Mouse (Mus musculus): ENCODE data around the gene Dusp1. TPM values are rescaled to one million over a fixed set of nuclear protein-coding genes. Genes with fewer than 3 reads are reported as not detected.
A peak's percentile ranks its signal among the peaks of the same experiment; 100 is the strongest.

The Dusp1 gene
- total and polyA plus RNA-seq, 3 experiments = 61.4 to 122 (median 71.3) TPM

DNA sequence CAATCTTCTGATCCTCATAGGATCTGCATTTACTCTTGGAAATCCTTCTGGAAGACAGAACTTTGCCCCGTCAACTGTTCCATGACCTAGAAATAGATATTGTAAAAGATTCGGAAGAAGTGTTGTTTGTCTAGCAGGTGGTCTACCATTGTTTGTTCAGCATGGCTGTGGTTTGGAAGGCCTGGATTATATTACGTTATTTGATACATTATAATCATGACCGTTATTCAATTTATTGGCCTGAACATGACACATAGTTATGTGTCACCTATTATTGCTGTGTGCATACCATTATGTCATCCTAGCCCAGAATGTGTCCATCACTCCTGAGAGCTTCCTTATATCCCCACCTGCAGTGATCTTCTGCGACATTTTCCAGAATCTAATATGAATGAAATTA lies 36.9 kb upstream of the Dusp1 start:
- Histone ChIP-seq H3K4me1 (ENCODE audit: control insufficient read depth, insufficient read depth, low read length) (peaks cover 46% of the 10 kb centered on the region), H3K27me3 (ENCODE audit: control insufficient read depth, insufficient read depth, low read length) (no peaks in the 10 kb centered on the region), H3K79me2 (replicated peaks; ENCODE audit: control insufficient read depth, insufficient read depth, low read length) (no peaks in the 10 kb centered on the region), H3K9ac (ENCODE audit: low read depth, low read length) (no peak overlapping the region), H3K36me3 (ENCODE audit: control insufficient read depth, insufficient read depth, low read length) (peaks cover 6% of the 10 kb centered on the region; the same call in 1 of the 2 replicates), H3K27ac (no peak overlapping the region), H3K4me3 (no peak overlapping the region)
- 93% methylated on average over 5 of the region's 5 CpGs for WGBS
- no peak for DNase-seq
- intact Hi-C loops (cut with DNase I) = no loop called here
- TF ChIP-seq CTCF (IDR thresholded peaks at IDR 0.05) (no peak), EP300 (IDR thresholded peaks at IDR 0.05; ENCODE audit: insufficient read depth, low read depth, low read length) (no peak), POLR2A (IDR thresholded peaks at IDR 0.05; ENCODE audit: insufficient read depth, low read depth, low read length) (no peak)

DNA sequence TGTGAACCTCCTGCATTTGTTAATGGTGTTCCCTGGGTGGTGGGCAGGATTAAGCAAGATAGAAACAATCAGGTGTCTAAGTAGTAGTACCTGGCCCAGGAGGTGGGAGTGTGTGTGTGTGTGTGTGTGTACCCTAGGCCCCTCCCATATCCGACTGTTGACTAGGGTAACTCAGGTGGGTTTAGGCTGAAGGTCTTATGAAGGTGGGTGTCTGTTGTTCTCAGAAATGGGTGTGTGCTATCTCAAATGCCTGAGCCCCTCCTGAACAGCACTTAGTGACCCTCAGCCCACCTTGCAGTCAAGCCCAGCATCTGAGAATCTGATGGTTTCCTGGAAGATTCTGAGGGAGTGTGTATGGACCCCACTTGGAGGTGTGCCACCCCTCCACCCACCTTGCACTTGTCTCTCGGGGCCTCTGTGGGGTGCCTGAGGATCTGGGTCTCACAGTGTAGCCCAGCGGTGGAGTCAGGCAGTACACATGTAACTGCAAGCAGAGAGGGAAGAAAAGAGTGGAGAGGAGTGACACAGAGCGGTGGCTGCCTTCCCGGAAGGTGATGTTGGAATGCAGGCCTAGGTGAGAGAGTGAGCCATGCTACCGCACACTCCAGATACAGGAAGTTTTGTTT lies 35.0 kb upstream of the Dusp1 start:
- H3K79me2 ChIP-seq (replicated peaks; ENCODE audit: control insufficient read depth, insufficient read depth, low read length) = no peaks in the 10 kb centered on the region
- no peak for TF ChIP-seq EP300 (IDR thresholded peaks at IDR 0.05; ENCODE audit: insufficient read depth, low read depth, low read length)
- peak; percentile 66 for TF ChIP-seq CTCF (IDR thresholded peaks at IDR 0.05)
- intact Hi-C loops (cut with DNase I) = loop anchor here (1.0 to 2.0 kb wide), 4 partner anchors 19 to 131 kb away; no protein-coding TSS in a partner anchor
- 55% methylated on average over 6 of the region's 6 CpGs for WGBS
- H3K27me3 ChIP-seq (ENCODE audit: control insufficient read depth, insufficient read depth, low read length) = no peaks in the 10 kb centered on the region
- peak; percentile 48 to 49 for DNase-seq
- peaks cover 6% of the 10 kb centered on the region; the same call in 1 of the 2 replicates for H3K36me3 ChIP-seq (ENCODE audit: control insufficient read depth, insufficient read depth, low read length)
- H3K4me3 ChIP-seq = no peak overlapping the region
- H3K9ac ChIP-seq (ENCODE audit: low read depth, low read length) = peak overlapping the region; percentile 58
- peaks cover 39% of the 10 kb centered on the region for H3K4me1 ChIP-seq (ENCODE audit: control insufficient read depth, insufficient read depth, low read length)
- peak overlapping the region; percentile 95 for H3K27ac ChIP-seq

DNA sequence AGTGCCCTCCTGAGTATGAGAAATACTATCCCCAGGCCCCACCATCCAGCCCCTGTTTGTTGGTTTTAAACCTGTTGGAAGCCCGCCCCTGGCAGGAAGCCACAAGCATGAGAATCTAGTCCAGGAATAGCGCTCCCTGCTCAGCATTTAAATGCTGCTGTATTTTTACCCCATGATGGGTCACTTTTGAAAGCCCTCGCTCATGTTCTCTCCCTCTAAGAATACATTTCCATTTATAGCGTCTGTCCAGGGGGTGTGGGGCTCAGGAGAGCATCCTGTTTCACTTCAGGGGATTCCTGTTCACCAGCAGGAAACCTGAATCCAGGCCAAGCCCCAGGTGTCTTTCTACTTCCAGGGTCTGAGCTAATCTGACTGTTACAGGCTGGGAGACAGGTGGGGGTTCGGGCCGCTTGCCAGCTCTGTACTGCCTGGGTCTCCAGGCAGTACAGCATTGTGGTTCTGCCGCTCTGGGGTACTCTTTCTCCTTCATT lies 34.3 kb upstream of the Dusp1 start:
- Histone ChIP-seq H3K9ac (ENCODE audit: low read depth, low read length) (peak overlapping the region; percentile 62), H3K79me2 (replicated peaks; ENCODE audit: control insufficient read depth, insufficient read depth, low read length) (no peaks in the 10 kb centered on the region), H3K36me3 (ENCODE audit: control insufficient read depth, insufficient read depth, low read length) (peaks cover 6% of the 10 kb centered on the region; the same call in 1 of the 2 replicates), H3K27me3 (ENCODE audit: control insufficient read depth, insufficient read depth, low read length) (no peaks in the 10 kb centered on the region), H3K4me3 (peak overlapping the region; percentile 8; the same call in 1 of the 2 replicates), H3K4me1 (ENCODE audit: control insufficient read depth, insufficient read depth, low read length) (peaks cover 32% of the 10 kb centered on the region), H3K27ac (peak overlapping the region; percentile 95)
- 11% methylated on average over 7 of the region's 7 CpGs for WGBS
- DNase-seq = peak; percentile 88
- intact Hi-C loops (cut with DNase I) = loop anchor here (1.0 to 2.0 kb wide), 3 partner anchors 20 to 49 kb away; no protein-coding TSS in a partner anchor
- TF ChIP-seq POLR2A (IDR thresholded peaks at IDR 0.05; ENCODE audit: insufficient read depth, low read depth, low read length) (peak; percentile 30; the same call in 1 of the 2 replicates), CTCF (IDR thresholded peaks at IDR 0.05) (peak; percentile 10; the same call in 1 of the 2 replicates), EP300 (IDR thresholded peaks at IDR 0.05; ENCODE audit: insufficient read depth, low read depth, low read length) (peak; percentile 89)

DNA sequence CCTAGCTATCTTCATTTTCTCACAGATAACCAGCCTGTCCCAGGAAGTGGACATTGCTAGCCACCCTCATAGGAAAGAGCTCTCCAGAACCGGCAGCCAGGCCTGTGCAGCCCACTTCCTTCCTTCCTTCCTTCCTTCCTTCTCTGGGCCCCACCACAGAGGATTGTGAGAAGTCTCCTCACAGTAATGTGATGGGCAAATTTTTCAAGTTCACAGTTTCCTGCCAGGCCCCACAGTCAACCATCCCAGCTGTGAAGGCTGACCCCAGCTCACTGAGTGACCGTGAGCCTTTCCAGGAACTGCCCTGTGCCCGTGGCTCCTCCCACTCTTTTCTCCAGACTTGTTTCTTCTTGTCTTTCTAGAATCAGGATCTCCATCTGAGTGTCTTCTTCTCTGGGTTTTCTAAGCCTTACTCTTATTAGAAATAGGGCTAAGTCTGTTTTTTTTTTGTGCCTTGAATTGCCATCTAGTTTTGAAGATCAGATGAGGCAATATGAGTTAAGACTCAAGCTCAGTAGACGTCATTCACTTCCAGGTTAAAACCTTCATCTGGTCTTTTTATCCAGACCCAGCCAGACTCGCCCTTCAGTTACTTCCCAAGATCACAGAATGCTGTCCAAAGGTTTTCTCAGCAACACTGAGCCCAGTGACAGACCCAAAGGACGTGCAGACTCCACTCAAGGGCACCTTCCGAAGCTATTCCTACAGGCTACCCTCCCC lies 33.7 kb upstream of the Dusp1 start:
- peak in 1 of 2 experiments; percentile 41 for DNase-seq
- Histone ChIP-seq H3K36me3 (ENCODE audit: control insufficient read depth, insufficient read depth, low read length) (peaks cover 6% of the 10 kb centered on the region; the same call in 1 of the 2 replicates), H3K27ac (peak overlapping the region; percentile 95), H3K4me3 (peak overlapping the region; percentile 8; the same call in 1 of the 2 replicates), H3K9ac (ENCODE audit: low read depth, low read length) (peak overlapping the region; percentile 62), H3K27me3 (ENCODE audit: control insufficient read depth, insufficient read depth, low read length) (no peaks in the 10 kb centered on the region), H3K4me1 (ENCODE audit: control insufficient read depth, insufficient read depth, low read length) (peaks cover 28% of the 10 kb centered on the region), H3K79me2 (replicated peaks; ENCODE audit: control insufficient read depth, insufficient read depth, low read length) (no peaks in the 10 kb centered on the region)
- intact Hi-C loops (cut with DNase I) = loop anchor here (1.0 to 2.0 kb wide), 5 partner anchors 11 to 87 kb away; no protein-coding TSS in a partner anchor
- 4% methylated on average over 7 of the region's 7 CpGs for WGBS
- 0 out of 2 replicates have a peak, but pooled peaks have one; percentile 37 for TF ChIP-seq EP300 (IDR thresholded peaks at IDR 0.05; ENCODE audit: insufficient read depth, low read depth, low read length)
- no peak for TF ChIP-seq CTCF (IDR thresholded peaks at IDR 0.05)
- TF ChIP-seq POLR2A (IDR thresholded peaks at IDR 0.05; ENCODE audit: insufficient read depth, low read depth, low read length) = 0 out of 2 replicates have a peak, but pooled peaks have one; percentile 9

DNA sequence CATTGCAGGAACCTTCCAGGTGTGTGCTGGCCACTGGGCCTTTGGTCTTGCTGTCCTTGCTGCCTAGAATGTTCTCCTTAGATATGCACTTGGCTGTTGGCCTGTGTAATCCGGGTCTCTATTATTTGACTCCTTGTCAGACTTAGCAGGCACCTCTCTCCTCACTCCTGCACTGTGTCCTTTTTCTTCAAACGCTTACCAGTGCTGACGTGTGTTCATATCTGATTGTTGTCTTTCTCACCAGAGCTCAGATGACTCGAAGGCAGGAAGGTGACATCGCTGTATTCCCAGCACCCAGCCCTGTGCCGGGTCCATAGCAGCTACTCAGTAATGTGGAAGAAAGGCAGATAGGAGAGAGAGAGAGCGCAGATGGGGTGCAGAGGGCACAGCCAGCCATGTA lies 33.0 kb upstream of the Dusp1 start:
- intact Hi-C loops (cut with DNase I) = loop anchor here (1.0 kb wide), 2 partner anchors 11 to 87 kb away; no protein-coding TSS in a partner anchor
- WGBS = 23% methylated on average over 7 of the region's 7 CpGs
- Histone ChIP-seq H3K27ac (peak overlapping the region; percentile 95), H3K36me3 (ENCODE audit: control insufficient read depth, insufficient read depth, low read length) (peaks cover 6% of the 10 kb centered on the region; the same call in 1 of the 2 replicates), H3K79me2 (replicated peaks; ENCODE audit: control insufficient read depth, insufficient read depth, low read length) (no peaks in the 10 kb centered on the region), H3K9ac (ENCODE audit: low read depth, low read length) (peak overlapping the region; percentile 29; the same call in 1 of the 2 replicates), H3K27me3 (ENCODE audit: control insufficient read depth, insufficient read depth, low read length) (no peaks in the 10 kb centered on the region), H3K4me1 (ENCODE audit: control insufficient read depth, insufficient read depth, low read length) (peaks cover 28% of the 10 kb centered on the region), H3K4me3 (no peak overlapping the region)
- no peak for DNase-seq
- TF ChIP-seq EP300 (IDR thresholded peaks at IDR 0.05; ENCODE audit: insufficient read depth, low read depth, low read length) = no peak
- TF ChIP-seq CTCF (IDR thresholded peaks at IDR 0.05) = no peak
- no peak for TF ChIP-seq POLR2A (IDR thresholded peaks at IDR 0.05; ENCODE audit: insufficient read depth, low read depth, low read length)

All from heart, adult 2 months (tissue).